Mouse (Mus musculus) MEL (cell line): ENCODE results near the gene Smim20. TPM values are rescaled to one million over a fixed set of nuclear protein-coding genes. Genes with fewer than 3 reads are reported as not detected.

Experiments
- DNase-seq: peaks from one replicate; pipeline ENCODE4 v3.0.0; 2011; ENCODE audit warnings: low read depth, low spot score
- H3K27ac ChIP-seq: 2 replicates; pipeline ENCODE4 v1.5.1; 2012; ENCODE audit warnings: low read depth, mild to moderate bottlenecking, control low read depth, low read length, moderate library complexity; ENCODE audit not compliant: control insufficient read depth
- H3K27me3 ChIP-seq, 2 experiments: fragments of 150-350 bp in 1 of 2; sonication (generic) in 1 of 2; 2 replicates each; pipeline ENCODE4 v1.6.1; 2012; ENCODE audit warnings: low read length in 2 of 2, mild to moderate bottlenecking in 2 of 2, improper control_type of control experiment in 1 of 2, moderate library complexity in 1 of 2; ENCODE audit not compliant: insufficient read depth in 2 of 2, control insufficient read depth in 1 of 2
- H3K36me3 ChIP-seq, 2 experiments: 2 replicates each; pipeline ENCODE4 v1.6.1; 2012 to 2014; ENCODE audit warnings: low read length in 2 of 2, improper control_type of control experiment in 1 of 2, inconsistent platforms in 1 of 2, mild to moderate bottlenecking in 1 of 2; ENCODE audit not compliant: insufficient read depth in 2 of 2, control insufficient read depth in 1 of 2
- H3K4me1 ChIP-seq, 2 experiments: fragments of 150-350 bp in 1 of 2; sonication (generic) in 1 of 2; 2 replicates each; pipeline ENCODE4 v1.6.1; 2012; ENCODE audit warnings: low read length in 2 of 2, improper control_type of control experiment in 1 of 2, mild to moderate bottlenecking in 1 of 2; ENCODE audit not compliant: insufficient read depth in 2 of 2, control insufficient read depth in 1 of 2
- H3K4me3 ChIP-seq, 2 experiments: fragments of 150-350 bp in 1 of 2; sonication (generic) in 1 of 2; 2 replicates each; pipeline ENCODE4 v1.5.1; 2012; ENCODE audit warnings: low read depth in 2 of 2, low read length in 2 of 2, mild to moderate bottlenecking in 2 of 2, moderate library complexity in 2 of 2, control low read depth in 1 of 2, improper control_type of control experiment in 1 of 2; ENCODE audit not compliant: control insufficient read depth in 1 of 2, insufficient read depth in 1 of 2
- H3K79me2 ChIP-seq: 2 replicates; pipeline ENCODE4 v1.6.1; 2012; ENCODE audit warnings: mild to moderate bottlenecking, low read length, moderate library complexity; ENCODE audit not compliant: control insufficient read depth, poor library complexity, insufficient read depth
- H3K9ac ChIP-seq: 2 replicates; pipeline ENCODE4 v1.6.1; 2012; ENCODE audit warnings: low read depth, mild to moderate bottlenecking, control low read depth, low read length, moderate library complexity; ENCODE audit not compliant: control insufficient read depth, poor library complexity, severe bottlenecking
- H3K9me3 ChIP-seq: fragments of 150-350 bp; sonication (generic); replicated peaks from 2 replicates; pipeline ENCODE4 v1.6.1; 2012; ENCODE audit warnings: mild to moderate bottlenecking, low read length, improper control_type of control experiment, moderate library complexity; ENCODE audit not compliant: insufficient read depth
- E2F4 ChIP-seq: IDR thresholded peaks from 2 replicates; pipeline ENCODE4 v1.6.1; 2011; ENCODE audit warnings: low read depth, low read length, improper control_type of control experiment, borderline replicate concordance
- ELF1 ChIP-seq: IDR thresholded peaks from 2 replicates; pipeline ENCODE4 v1.6.1; 2014; ENCODE audit warnings: low read depth, mild to moderate bottlenecking, inconsistent platforms, low read length, improper control_type of control experiment, moderate library complexity
- EP300 ChIP-seq, 2 experiments: IDR thresholded peaks; 2 replicates each; pipeline ENCODE4 v1.6.1; 2011; ENCODE audit warnings: improper control_type of control experiment in 2 of 2, low read length in 2 of 2, low read depth in 1 of 2, mild to moderate bottlenecking in 1 of 2
- GABPA ChIP-seq: IDR thresholded peaks from 2 replicates; pipeline ENCODE4 v1.6.1; 2012; ENCODE audit warnings: low read depth, mild to moderate bottlenecking, inconsistent platforms, low read length, improper control_type of control experiment, moderate library complexity
- GATA1 ChIP-seq: IDR thresholded peaks from 2 replicates; pipeline ENCODE4 v1.6.1; 2011; ENCODE audit warnings: low read depth, low read length, improper control_type of control experiment
- MAFK ChIP-seq: IDR thresholded peaks from 2 replicates; pipeline ENCODE4 v1.6.1; 2011; ENCODE audit warnings: low read depth, mild to moderate bottlenecking, low read length, improper control_type of control experiment, borderline replicate concordance
- MAZ ChIP-seq: IDR thresholded peaks from 2 replicates; pipeline ENCODE4 v1.6.1; 2012; ENCODE audit warnings: low read depth, mild to moderate bottlenecking, inconsistent platforms, low read length, improper control_type of control experiment
- MXI1 ChIP-seq: IDR thresholded peaks from 2 replicates; pipeline ENCODE4 v1.6.1; 2011; ENCODE audit warnings: mild to moderate bottlenecking, low read depth, low read length, improper control_type of control experiment
- MYB ChIP-seq: IDR thresholded peaks from 2 replicates; pipeline ENCODE4 v1.6.1; 2011; ENCODE audit warnings: mild to moderate bottlenecking, low read depth, low read length, improper control_type of control experiment
- MYC ChIP-seq: IDR thresholded peaks from 2 replicates; pipeline ENCODE4 v1.6.1; 2011; ENCODE audit warnings: low read depth, mild to moderate bottlenecking, low read length, improper control_type of control experiment, moderate library complexity
- NRF1 ChIP-seq: IDR thresholded peaks from 2 replicates; pipeline ENCODE4 v1.6.1; 2014; ENCODE audit warnings: low read depth, mild to moderate bottlenecking, inconsistent platforms, low read length, improper control_type of control experiment, moderate library complexity; ENCODE audit not compliant: poor library complexity, insufficient read depth, severe bottlenecking
- POLR2A ChIP-seq, 2 experiments: IDR thresholded peaks; 2 replicates each; pipeline ENCODE4 v1.6.1; 2011 to 2012; ENCODE audit warnings: low read length in 2 of 2, mild to moderate bottlenecking in 2 of 2, control low read depth in 1 of 2, improper control_type of control experiment in 1 of 2, low read depth in 1 of 2, moderate library complexity in 1 of 2; ENCODE audit not compliant: control insufficient read depth in 1 of 2, insufficient read depth in 1 of 2, poor library complexity in 1 of 2
- POLR2AphosphoS2 ChIP-seq: IDR thresholded peaks from 2 replicates; pipeline ENCODE4 v1.6.1; 2011; ENCODE audit warnings: low read length, improper control_type of control experiment
- POLR2AphosphoS5 ChIP-seq: IDR thresholded peaks from 2 replicates; pipeline ENCODE4 v1.6.1; 2012; ENCODE audit warnings: low read depth, borderline replicate concordance, mild to moderate bottlenecking, inconsistent platforms, low read length, moderate library complexity, mixed read lengths
- RAD21 ChIP-seq: IDR thresholded peaks from 2 replicates; pipeline ENCODE4 v1.6.1; 2011; ENCODE audit warnings: mild to moderate bottlenecking, low read depth, low read length, improper control_type of control experiment
- RCOR1 ChIP-seq: IDR thresholded peaks from 2 replicates; pipeline ENCODE4 v1.6.1; 2012; ENCODE audit warnings: low read depth, mild to moderate bottlenecking, inconsistent platforms, low read length, improper control_type of control experiment
- SIN3A ChIP-seq: IDR thresholded peaks from 2 replicates; pipeline ENCODE4 v1.6.1; 2012; ENCODE audit warnings: low read length, improper control_type of control experiment, inconsistent platforms
- SMC3 ChIP-seq: IDR thresholded peaks from 2 replicates; pipeline ENCODE4 v1.6.1; 2011; ENCODE audit warnings: low read depth, low read length, improper control_type of control experiment
- TCF12 ChIP-seq: IDR thresholded peaks from 2 replicates; pipeline ENCODE4 v1.6.1; 2014; ENCODE audit warnings: low read depth, mild to moderate bottlenecking, inconsistent platforms, low read length, improper control_type of control experiment, moderate library complexity
- USF1 ChIP-seq: IDR thresholded peaks from 2 replicates; pipeline ENCODE4 v1.6.1; 2014; ENCODE audit warnings: low read depth, mild to moderate bottlenecking, inconsistent platforms, low read length, improper control_type of control experiment, moderate library complexity
- ZKSCAN1 ChIP-seq: IDR thresholded peaks from 2 replicates; pipeline ENCODE4 v1.6.1; 2012; ENCODE audit warnings: low read depth, mild to moderate bottlenecking, inconsistent platforms, low read length, improper control_type of control experiment, moderate library complexity
- polyA plus RNA-seq, 2 experiments: library from polyadenylated mRNA; stranded (reverse) in 1 of 2; unstranded in 1 of 2; fragments of >175 nt in 1 of 2; fragments of >200 nt in 1 of 2; gene quantifications; 2 replicates each; pipeline versions ENCODE4 v1.2.1 to v1.2.4; 2012; ENCODE audit warnings: low replicate concordance in 2 of 2, low read depth in 1 of 2; ENCODE audit not compliant: insufficient read length in 2 of 2, insufficient read depth in 1 of 2, missing spikeins in 1 of 2
- total RNA-seq: library from RNA; depleted of rRNA; stranded (reverse); fragments of 300-350 nt; gene quantifications from 2 replicates; pipeline ENCODE4 v1.2.3, GENCODE M21; 2012

Gene Smim20
- total and polyA plus RNA-seq, 3 experiments = 54.5 to 57.7 TPM; not detected in 1

GRCm38 (mm10) chr5:53303941-53304340 is 37.1 kb downstream of the Smim20 start:
- Histone ChIP-seq H3K9me3 (no peaks in the 10 kb centered on the region), H3K79me2 (no peaks in the 10 kb centered on the region), H3K27me3 (no peaks in the 10 kb centered on the region), H3K4me1 (no peaks in the 10 kb centered on the region), H3K36me3 (no peaks in the 10 kb centered on the region), H3K4me3 (no peak overlapping the region), H3K9ac (no peak overlapping the region), H3K27ac (no peak overlapping the region)
- TF ChIP-seq ELF1 (no peak), GATA1 (no peak), POLR2A (IDR thresholded peaks at IDR 0.05; ENCODE audit: control insufficient read depth in 1 of 2, insufficient read depth in 1 of 2, low read depth in 1 of 2, low read length in 2 of 2, poor library complexity in 1 of 2) (no peak), MAZ (no peak), TCF12 (no peak), RCOR1 (no peak), POLR2AphosphoS2 (no peak), RAD21 (no peak), SIN3A (no peak), MXI1 (no peak)
- DNase-seq = no peak

GRCm38 (mm10) chr5:53304936-53305335 is 38.1 kb downstream of the Smim20 start:
- Histone ChIP-seq H3K9me3 (no peaks in the 10 kb centered on the region), H3K4me3 (no peak overlapping the region), H3K4me1 (no peaks in the 10 kb centered on the region), H3K79me2 (no peaks in the 10 kb centered on the region), H3K27me3 (no peaks in the 10 kb centered on the region), H3K27ac (no peak overlapping the region), H3K36me3 (no peaks in the 10 kb centered on the region), H3K9ac (no peak overlapping the region)
- TF ChIP-seq MYB (no peak), EP300 (IDR thresholded peaks at IDR 0.05; ENCODE audit: low read depth in 1 of 2, low read length in 2 of 2) (no peak), MYC (no peak), GABPA (no peak), POLR2AphosphoS5 (no peak), MAFK (no peak), SMC3 (no peak), E2F4 (no peak), ZKSCAN1 (no peak), MAZ (no peak), NRF1 (no peak), USF1 (no peak)
- no peak for DNase-seq
